Mouse (Mus musculus) limb, embryonic 10.5 days (tissue): Measurements from ENCODE around the gene Uimc1. TPM values are rescaled to one million over a fixed set of nuclear protein-coding genes. Genes with fewer than 3 reads are reported as not detected.

Experiments
- DNase-seq: peaks from one replicate; pipeline ENCODE4 v3.0.0-alpha.2; 2017; ENCODE audit warnings: low spot score
- H3K27ac ChIP-seq: fragments of 300-500 bp; sonication (generic); 2 replicates; pipeline ENCODE4 v1.5.1; 2016; ENCODE audit warnings: mild to moderate bottlenecking
- H3K27me3 ChIP-seq: fragments of 300-500 bp; sonication (generic); 2 replicates; pipeline ENCODE4 v1.6.1; 2016; ENCODE audit warnings: low read depth, mild to moderate bottlenecking; ENCODE audit not compliant: poor library complexity, severe bottlenecking
- H3K36me3 ChIP-seq: fragments of 300-500 bp; sonication (generic); 2 replicates; pipeline ENCODE4 v1.6.1; 2016; ENCODE audit warnings: mild to moderate bottlenecking, moderate library complexity
- H3K4me1 ChIP-seq: fragments of 300-500 bp; sonication (generic); 2 replicates; pipeline ENCODE4 v1.6.1; 2016
- H3K4me3 ChIP-seq: fragments of 300-500 bp; sonication (generic); 2 replicates; pipeline ENCODE4 v1.5.1; 2016; ENCODE audit warnings: mild to moderate bottlenecking, moderate library complexity
- H3K9me3 ChIP-seq: fragments of 300-500 bp; sonication (generic); replicated peaks from 2 replicates; pipeline ENCODE4 v1.6.1; 2016; ENCODE audit warnings: mild to moderate bottlenecking
- WGBS: fragments of 180-500 bp; shearing (Covaris S2); methylation state at CpG from one replicate; pipeline ENCODE4 v1.1.7; 2016; 5-methylcytosine and 5-hydroxymethylcytosine counted together
- polyA plus RNA-seq: library from polyadenylated mRNA; unstranded; fragments of >200 nt; fragmentation: Nextera tagmentation; extraction: Ambion mirVana; gene quantifications from 2 replicates; pipeline ENCODE4 v1.2.1, GENCODE M21; 2016

The Uimc1 gene
- polyA plus RNA-seq, 1 experiment from 2014 or later = 24.4 TPM

- Histone ChIP-seq H3K4me3 (no peak overlapping the region), H3K27ac (no peak overlapping the region), H3K4me1 (peaks cover 18% of the 10 kb centered on the region), H3K9me3 (no peaks in the 10 kb centered on the region), H3K36me3 (no peaks in the 10 kb centered on the region), H3K27me3 (peaks cover 17% of the 10 kb centered on the region)
- 55% methylated on average over 8 of the region's 8 CpGs for WGBS
- DNase-seq = no peak
These were observed 121.3 kb downstream of the Uimc1 start for GRCm38 (mm10) chr13:54978804-54979203.

Other genes with a start within 250 kb of the Uimc1 start
- gene Unc5a, start 150.9 kb downstream of the Uimc1 start, polyA plus RNA-seq = 1.3 and 1.6 TPM in 2 replicates
- 0.33 and 0.53 TPM in 2 replicates for gene Hk3, start 78.9 kb downstream of the Uimc1 start, polyA plus RNA-seq
- gene Zfp346, start 5.0 kb upstream of the Uimc1 start, polyA plus RNA-seq = 25.0 and 30.0 TPM in 2 replicates
- gene Gm17617, start 33.2 kb upstream of the Uimc1 start, polyA plus RNA-seq = not detected in 2 replicates
- gene Fgfr4, start 52.3 kb upstream of the Uimc1 start, polyA plus RNA-seq = 0.73 and 2.1 TPM in 2 replicates
- 63.5 and 69.1 TPM in 2 replicates for gene Nsd1, start 109.5 kb upstream of the Uimc1 start, polyA plus RNA-seq
- 472 and 529 TPM in 2 replicates for gene Prelid1, start 220.2 kb upstream of the Uimc1 start, polyA plus RNA-seq
- gene Rab24, start 221.6 kb upstream of the Uimc1 start, polyA plus RNA-seq = 79.0 and 85.8 TPM in 2 replicates
- gene Mxd3, start 229.5 kb upstream of the Uimc1 start, polyA plus RNA-seq = 15.8 and 27.5 TPM in 2 replicates